Mouse (Mus musculus): Measurements from ENCODE around the gene Siah3.

- TF ChIP-seq CTCF (IDR thresholded peaks at IDR 0.05; ENCODE audit: control insufficient read depth, insufficient read depth, low read length): no peak
- no peak for TF ChIP-seq POLR2A (IDR thresholded peaks at IDR 0.05; ENCODE audit: borderline replicate concordance, control insufficient read depth, low read depth, low read length)
These were observed 69.8 kb downstream of the Siah3 start for GRCm38 (mm10) chr14:75525376-75526145.
